Mouse (Mus musculus) MEL (cell line): Measurements from ENCODE around the gene Ywhag.

Experiments
- CTCF ChIP-seq, 3 experiments: IDR thresholded peaks in 2 of 3; conservative IDR thresholded peaks in 1 of 3; 2 replicates each; pipeline ENCODE4 v1.5.1; 2011 to 2012; ENCODE audit warnings: low read length in 3 of 3, low read depth in 2 of 3, mild to moderate bottlenecking in 2 of 3, improper control_type of control experiment in 1 of 3, inconsistent platforms in 1 of 3, mixed read lengths in 1 of 3, moderate library complexity in 1 of 3; ENCODE audit not compliant: control insufficient read depth in 1 of 3, insufficient read depth in 1 of 3, poor library complexity in 1 of 3, severe bottlenecking in 1 of 3
- ETS1 ChIP-seq: IDR thresholded peaks from 2 replicates; pipeline ENCODE4 v1.6.1; 2012; ENCODE audit warnings: low read depth, mild to moderate bottlenecking, inconsistent platforms, low read length, improper control_type of control experiment, moderate library complexity
- GABPA ChIP-seq: IDR thresholded peaks from 2 replicates; pipeline ENCODE4 v1.6.1; 2012; ENCODE audit warnings: low read depth, mild to moderate bottlenecking, inconsistent platforms, low read length, improper control_type of control experiment, moderate library complexity
- HCFC1 ChIP-seq: IDR thresholded peaks from 2 replicates; pipeline ENCODE4 v1.6.1; 2012; ENCODE audit warnings: low read depth, mild to moderate bottlenecking, inconsistent platforms, low read length, improper control_type of control experiment, moderate library complexity
- KAT2A ChIP-seq: conservative IDR thresholded peaks from 2 replicates; pipeline ENCODE4 v1.6.1; 2012; ENCODE audit warnings: low read depth, low read length, improper control_type of control experiment, inconsistent platforms
- MAFK ChIP-seq: IDR thresholded peaks from 2 replicates; pipeline ENCODE4 v1.6.1; 2011; ENCODE audit warnings: low read depth, mild to moderate bottlenecking, low read length, improper control_type of control experiment, borderline replicate concordance
- NRF1 ChIP-seq: IDR thresholded peaks from 2 replicates; pipeline ENCODE4 v1.6.1; 2014; ENCODE audit warnings: low read depth, mild to moderate bottlenecking, inconsistent platforms, low read length, improper control_type of control experiment, moderate library complexity; ENCODE audit not compliant: poor library complexity, insufficient read depth, severe bottlenecking
- POLR2A ChIP-seq, 2 experiments: IDR thresholded peaks; 2 replicates each; pipeline ENCODE4 v1.6.1; 2011 to 2012; ENCODE audit warnings: low read length in 2 of 2, mild to moderate bottlenecking in 2 of 2, control low read depth in 1 of 2, improper control_type of control experiment in 1 of 2, low read depth in 1 of 2, moderate library complexity in 1 of 2; ENCODE audit not compliant: control insufficient read depth in 1 of 2, insufficient read depth in 1 of 2, poor library complexity in 1 of 2
- RAD21 ChIP-seq: IDR thresholded peaks from 2 replicates; pipeline ENCODE4 v1.6.1; 2011; ENCODE audit warnings: mild to moderate bottlenecking, low read depth, low read length, improper control_type of control experiment
- SIN3A ChIP-seq: IDR thresholded peaks from 2 replicates; pipeline ENCODE4 v1.6.1; 2012; ENCODE audit warnings: low read length, improper control_type of control experiment, inconsistent platforms
- SMC3 ChIP-seq: IDR thresholded peaks from 2 replicates; pipeline ENCODE4 v1.6.1; 2011; ENCODE audit warnings: low read depth, low read length, improper control_type of control experiment
- TBP ChIP-seq: IDR thresholded peaks from 2 replicates; pipeline ENCODE4 v1.8.0; 2011; ENCODE audit warnings: low read depth, low read length, improper control_type of control experiment
- ZKSCAN1 ChIP-seq: IDR thresholded peaks from 2 replicates; pipeline ENCODE4 v1.6.1; 2012; ENCODE audit warnings: low read depth, mild to moderate bottlenecking, inconsistent platforms, low read length, improper control_type of control experiment, moderate library complexity

DNA sequence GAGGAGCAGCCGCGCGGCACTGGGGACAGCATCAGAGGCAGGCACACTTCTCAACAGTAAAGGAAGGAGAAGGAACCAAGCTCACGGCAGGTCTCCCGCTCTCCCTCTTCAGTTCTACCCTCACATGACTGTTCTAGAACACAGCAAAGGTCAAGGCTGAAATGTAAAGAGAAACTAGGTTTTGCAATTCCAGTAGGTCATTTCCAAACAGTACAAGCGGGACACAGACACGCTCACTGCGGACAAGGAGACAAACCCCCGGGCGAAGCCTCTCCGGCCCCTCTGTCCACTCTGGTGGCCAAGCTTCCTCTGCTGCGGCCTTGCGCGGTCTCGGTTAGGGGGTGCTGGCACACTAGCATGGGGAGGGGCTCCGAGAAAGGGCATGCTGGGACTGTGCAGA lies 25.4 kb downstream of the Ywhag start:
- TF ChIP-seq CTCF (IDR thresholded peaks at IDR 0.05 in 2 of 3, conservative IDR thresholded peaks at IDR 0.05 in 1 of 3; ENCODE audit: control insufficient read depth in 1 of 3, insufficient read depth in 1 of 3, low read depth in 2 of 3, low read length in 3 of 3, poor library complexity in 1 of 3, severe bottlenecking in 1 of 3) = no peak
- no peak for TF ChIP-seq KAT2A
- no peak for TF ChIP-seq GABPA
- no peak for TF ChIP-seq POLR2A (IDR thresholded peaks at IDR 0.05; ENCODE audit: control insufficient read depth in 1 of 2, insufficient read depth in 1 of 2, low read depth in 1 of 2, low read length in 2 of 2, poor library complexity in 1 of 2)
- no peak for TF ChIP-seq ZKSCAN1
- TF ChIP-seq MAFK = no peak
- TF ChIP-seq SIN3A = no peak
- TF ChIP-seq SMC3 = no peak
- no peak for TF ChIP-seq HCFC1
- TF ChIP-seq NRF1 = no peak
- no peak for TF ChIP-seq ETS1
- no peak for TF ChIP-seq TBP
- no peak for TF ChIP-seq RAD21
